Mouse (Mus musculus) forebrain, embryonic 11.5 days (tissue): Measurements from ENCODE around the gene Prkcsh. TPM values are rescaled to one million over a fixed set of nuclear protein-coding genes. Genes with fewer than 3 reads are reported as not detected.
A peak's percentile ranks its signal among the peaks of the same experiment; 100 is the strongest.

Experiments
- ATAC-seq: fragments of 200-750 bp; cut with Nextera tagmentation; replicated peaks from 2 replicates; pipeline ENCODE4 v1.8.0; 2017; ENCODE audit warnings: moderate TSS enrichment; ENCODE audit not compliant: low FRiP score
- DNase-seq: peaks from one replicate; pipeline ENCODE4 v3.0.0-alpha.2; 2017; ENCODE audit warnings: low spot score
- H3K27ac ChIP-seq: fragments of 300-500 bp; sonication (generic); 2 replicates; pipeline ENCODE4 v1.5.1; 2014; ENCODE audit warnings: low read depth, low read length
- H3K27me3 ChIP-seq: fragments of 300-500 bp; sonication (generic); 2 replicates; pipeline ENCODE4 v1.6.1; 2014; ENCODE audit warnings: mild to moderate bottlenecking, low read length, mixed read lengths; ENCODE audit not compliant: control insufficient read depth, insufficient read depth
- H3K36me3 ChIP-seq: fragments of 300-500 bp; sonication (generic); 2 replicates; pipeline ENCODE4 v1.6.1; 2014; ENCODE audit warnings: mild to moderate bottlenecking, low read length, moderate library complexity, mixed read lengths; ENCODE audit not compliant: control insufficient read depth, insufficient read depth
- H3K4me1 ChIP-seq: fragments of 300-500 bp; sonication (generic); replicated peaks from 2 replicates; pipeline ENCODE4 v1.6.1; 2014; ENCODE audit warnings: low read length, mixed read lengths; ENCODE audit not compliant: control insufficient read depth, insufficient read depth
- H3K4me2 ChIP-seq: fragments of 300-500 bp; sonication (generic); 2 replicates; pipeline ENCODE4 v1.6.1; 2014; ENCODE audit warnings: low read depth, mild to moderate bottlenecking, low read length, moderate library complexity, mixed read lengths; ENCODE audit not compliant: severe bottlenecking
- H3K4me3 ChIP-seq: fragments of 300-500 bp; sonication (generic); 2 replicates; pipeline ENCODE4 v1.5.1; 2014; ENCODE audit warnings: low read depth, low read length
- H3K9ac ChIP-seq: fragments of 300-500 bp; sonication (generic); 2 replicates; pipeline ENCODE4 v1.6.1; 2014; ENCODE audit warnings: low read length
- H3K9me3 ChIP-seq: fragments of 300-500 bp; sonication (generic); 2 replicates; pipeline ENCODE4 v1.6.1; 2016; ENCODE audit warnings: low read length, mixed read lengths; ENCODE audit not compliant: control insufficient read depth
- WGBS: fragments of 180-500 bp; shearing (Covaris S2); extraction: QIAGEN DNeasy Blood & Tissue Kit; methylation state at CpG from one replicate; pipeline ENCODE4 v1.1.7; 2014; 5-methylcytosine and 5-hydroxymethylcytosine counted together
- polyA plus RNA-seq: library from polyadenylated mRNA; unstranded; fragments of >200 nt; fragmentation: Nextera tagmentation; extraction: Ambion mirVana; gene quantifications from 2 replicates; pipeline ENCODE4 v1.2.1, GENCODE M21; 2014

Prkcsh gene
- polyA plus RNA-seq: 86.9 and 94.3 TPM in 2 replicates

DNA sequence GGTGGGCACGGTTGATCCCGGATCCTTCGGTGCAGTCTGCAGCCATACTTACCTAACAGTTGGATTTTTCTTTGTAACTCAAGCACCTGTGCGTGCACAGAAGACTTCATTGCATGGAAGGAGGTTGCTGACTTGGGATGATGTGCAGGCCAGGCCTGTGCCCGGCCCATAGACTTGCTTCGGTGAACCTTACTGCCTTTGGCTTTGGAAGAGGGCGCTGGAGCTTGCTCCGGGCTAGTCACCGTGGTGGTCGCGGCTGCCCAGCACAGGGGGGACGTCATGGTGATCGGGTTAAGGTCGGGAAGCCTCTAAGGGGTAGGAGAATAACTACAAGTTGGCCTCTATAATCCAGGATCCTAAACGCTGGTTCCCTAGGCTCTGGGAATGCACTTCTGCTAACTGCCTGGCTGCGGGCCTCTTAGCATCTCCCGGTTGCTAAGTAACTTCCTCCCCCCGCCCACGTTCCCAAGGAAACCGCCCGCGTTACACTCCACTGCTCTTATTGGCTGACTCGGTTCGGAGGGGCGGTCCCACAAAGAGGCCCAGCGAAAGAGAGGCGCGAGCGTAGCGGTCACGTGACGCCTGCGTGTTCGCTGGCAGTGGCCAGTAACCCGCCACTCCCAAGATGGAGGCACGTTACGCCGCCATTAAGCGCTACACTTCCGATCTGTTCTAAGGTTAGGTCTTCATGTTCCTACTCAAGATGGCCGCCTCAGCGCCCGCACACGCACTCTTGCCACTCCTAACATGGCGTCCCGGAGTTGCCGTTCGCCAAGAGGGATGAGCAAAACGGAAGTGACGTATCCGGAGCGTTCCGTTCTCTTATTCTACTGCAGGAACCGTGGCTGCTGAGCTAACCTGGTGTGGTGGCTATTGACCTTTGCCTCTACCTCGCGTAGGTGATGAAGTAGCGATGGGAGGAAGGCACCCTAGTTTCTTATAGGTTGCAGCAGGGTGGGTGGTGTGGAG lies at the start of gene Prkcsh, which contains the start of gene Ccdc151:
Gene Prkcsh (plus strand): TSS at position 613 of the 969 bp plus-strand sequence.
Gene Ccdc151 (minus strand): TSS at position 441 of the 969 bp plus-strand sequence.
- H3K4me3 ChIP-seq: peak within 1 kb of the TSS; percentile 63
- H3K27me3 ChIP-seq: no peaks in the 10 kb centered on the region
- 0 out of 2 replicates have a peak within 1 kb of the TSS, but pooled peaks have one; percentile 59 for H3K27ac ChIP-seq
- no peaks in the 10 kb centered on the region; the same call in 1 of the 2 replicates for H3K36me3 ChIP-seq
- H3K9me3 ChIP-seq: no peaks in the 10 kb centered on the region
- H3K4me1 ChIP-seq: peaks cover 12% of the 10 kb centered on the region
- WGBS: 5% methylated on average over 57 of the region's 57 CpGs
- H3K9ac ChIP-seq: peak within 1 kb of the TSS; percentile 65
- ATAC-seq (peak; percentile 99), DNase-seq (peak; percentile 99)
- peak within 1 kb of the TSS; percentile 80 for H3K4me2 ChIP-seq

DNA sequence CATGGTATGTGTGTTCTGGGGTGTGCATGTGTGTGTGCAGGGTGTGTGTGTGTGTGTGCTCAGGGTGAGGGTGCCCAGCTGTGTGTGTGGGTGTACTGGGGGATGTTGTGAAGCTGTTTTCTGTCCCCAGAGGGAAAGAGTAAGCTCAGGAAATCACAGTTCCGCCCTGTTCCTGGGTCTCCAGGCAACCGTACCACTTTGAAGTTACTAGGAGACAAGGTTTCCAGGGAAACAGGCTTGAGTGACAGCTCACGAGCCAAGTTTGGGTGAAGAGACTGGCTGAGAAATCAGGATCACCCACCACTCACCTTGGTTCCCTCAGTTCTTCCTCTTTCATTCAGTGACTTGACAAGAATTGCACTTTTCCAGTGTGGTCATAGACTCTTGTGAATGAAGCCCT lies 49.0 kb upstream of the Prkcsh start:
- Histone ChIP-seq H3K36me3 (no peaks in the 10 kb centered on the region), H3K27me3 (no peaks in the 10 kb centered on the region), H3K4me3 (no peak overlapping the region), H3K27ac (no peak overlapping the region), H3K4me1 (peaks cover 6% of the 10 kb centered on the region; the same call in 1 of the 2 replicates), H3K9me3 (no peaks in the 10 kb centered on the region), H3K4me2 (no peak overlapping the region), H3K9ac (no peak overlapping the region)
- DNase-seq (no peak), ATAC-seq (no peak)
- 11% methylated on average over 3 of the region's 3 CpGs for WGBS

DNA sequence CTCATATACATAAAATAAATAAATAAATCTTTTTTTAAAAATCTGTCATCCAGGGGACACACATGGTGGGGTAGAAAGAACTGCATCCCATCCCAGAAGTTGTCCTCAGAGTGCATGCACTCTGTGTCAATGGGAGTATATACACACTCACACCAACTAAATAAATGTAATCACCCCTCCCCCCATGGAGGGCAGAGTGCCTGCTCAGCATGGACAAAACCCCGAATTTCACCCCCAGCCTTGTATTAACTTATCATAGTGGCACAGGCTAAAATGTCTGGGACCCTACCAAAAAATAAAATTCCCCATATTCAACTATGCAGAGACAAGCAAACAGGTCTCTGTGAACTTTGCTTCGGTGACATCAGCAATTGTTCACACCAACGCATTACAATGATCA lies 48.0 kb upstream of the Prkcsh start:
- Histone ChIP-seq H3K9ac (no peak overlapping the region), H3K4me1 (peaks cover 6% of the 10 kb centered on the region; the same call in 1 of the 2 replicates), H3K36me3 (no peaks in the 10 kb centered on the region), H3K4me3 (no peak overlapping the region), H3K9me3 (no peaks in the 10 kb centered on the region), H3K27ac (no peak overlapping the region), H3K4me2 (peak overlapping the region; percentile 61; the same call in 1 of the 2 replicates), H3K27me3 (peaks cover 4% of the 10 kb centered on the region)
- ATAC-seq: no peak
- WGBS: 80% methylated on average over 3 of the region's 3 CpGs
- DNase-seq: no peak

DNA sequence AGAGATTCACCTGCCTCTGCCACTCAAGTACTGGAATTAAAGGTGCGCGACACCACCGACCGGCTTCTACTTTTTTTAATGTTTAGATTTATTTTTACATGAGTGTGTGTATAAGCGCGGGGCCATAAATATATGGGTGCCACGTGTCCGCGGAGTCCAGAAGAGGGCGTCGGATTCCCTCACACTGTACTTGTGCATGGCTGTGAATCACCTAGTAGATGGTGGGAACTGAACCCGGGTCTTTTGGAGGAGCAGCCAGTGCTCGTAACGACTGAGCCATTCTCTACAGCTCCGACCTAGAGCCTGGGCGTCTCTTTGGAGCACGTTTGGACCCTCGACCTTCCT lies 47.4 kb upstream of the Prkcsh start:
- Histone ChIP-seq H3K27me3 (peaks cover 7% of the 10 kb centered on the region), H3K9ac (peak overlapping the region; percentile 89), H3K9me3 (no peaks in the 10 kb centered on the region), H3K4me2 (peak overlapping the region; percentile 61), H3K27ac (peak overlapping the region; percentile 80; the same call in 1 of the 2 replicates), H3K4me3 (peak overlapping the region; percentile 73), H3K36me3 (no peaks in the 10 kb centered on the region), H3K4me1 (peaks cover 6% of the 10 kb centered on the region; the same call in 1 of the 2 replicates)
- 2% methylated on average over 18 of the region's 18 CpGs for WGBS
- peak; percentile 66 for ATAC-seq
- no peak for DNase-seq

DNA sequence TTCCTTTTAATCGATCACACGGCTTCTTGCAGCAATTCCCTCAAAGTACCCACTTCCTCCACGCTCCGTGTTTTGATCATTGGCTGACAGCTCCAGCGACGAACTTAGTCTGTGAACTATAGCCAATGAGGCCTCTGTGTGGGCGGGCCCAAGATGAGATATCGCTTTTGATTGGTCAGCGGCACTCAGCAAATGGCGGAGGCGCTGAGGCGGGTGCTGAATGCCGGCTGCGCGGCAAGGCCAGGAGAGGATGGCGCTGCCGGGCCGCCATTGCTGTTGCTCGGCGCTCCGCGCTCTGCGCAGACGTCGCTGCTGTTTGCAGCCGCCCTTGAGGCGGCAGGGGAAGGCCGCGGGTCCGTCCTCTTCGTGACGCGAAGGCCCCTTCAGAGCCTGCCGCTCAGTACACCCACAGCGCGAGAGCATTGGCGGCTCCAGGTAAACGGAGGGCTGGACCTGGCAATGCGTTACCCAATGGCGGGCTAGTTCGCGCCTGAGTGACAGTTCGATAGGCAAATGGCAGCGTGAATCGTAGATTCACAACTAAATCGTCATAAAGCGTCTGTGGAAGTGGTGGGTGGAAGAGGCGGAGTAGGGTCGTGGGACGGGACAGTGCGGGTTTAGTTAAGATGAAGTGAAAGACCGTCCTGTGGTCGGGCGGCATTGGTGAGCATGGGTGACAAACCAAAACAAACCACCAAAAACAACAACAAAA lies 46.9 kb upstream of the Prkcsh start, which contains the start of gene Swsap1:
Gene Swsap1 (plus strand): TSS at position 186 of the 712 bp plus-strand sequence.
- Histone ChIP-seq H3K4me1 (peaks cover 6% of the 10 kb centered on the region; the same call in 1 of the 2 replicates), H3K27me3 (peaks cover 12% of the 10 kb centered on the region), H3K9me3 (no peaks in the 10 kb centered on the region), H3K4me3 (peak within 1 kb of the TSS; percentile 73), H3K27ac (peak within 1 kb of the TSS; percentile 80), H3K4me2 (peak within 1 kb of the TSS; percentile 61), H3K36me3 (no peaks in the 10 kb centered on the region), H3K9ac (peak within 1 kb of the TSS; percentile 89)
- DNase-seq (peak; percentile 96), ATAC-seq (peak; percentile 98)
- WGBS: under 1% methylated on average over 51 of the region's 54 CpGs

DNA sequence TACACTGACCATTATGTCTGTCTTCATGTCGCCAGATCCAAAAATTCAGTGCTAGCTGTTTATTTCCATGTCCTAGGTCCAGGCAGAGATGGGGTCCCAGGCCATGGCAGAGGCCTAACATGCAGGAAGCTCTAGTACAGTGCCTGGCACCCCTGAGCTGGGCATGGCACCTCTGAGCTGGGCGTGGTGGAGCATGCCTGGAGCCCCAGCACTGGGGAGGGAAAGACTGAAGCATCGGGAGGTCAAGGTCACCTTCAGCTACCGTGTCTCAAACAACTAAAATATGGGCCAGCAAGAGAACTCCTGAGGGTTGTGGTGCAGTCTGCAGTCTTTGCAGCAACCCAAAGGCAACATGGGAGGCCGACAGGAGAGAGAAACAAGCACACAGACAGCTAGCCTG lies 44.2 kb upstream of the Prkcsh start:
- peaks cover 38% of the 10 kb centered on the region for H3K27me3 ChIP-seq
- 85% methylated on average over 5 of the region's 5 CpGs for WGBS
- H3K36me3 ChIP-seq: no peaks in the 10 kb centered on the region
- no peak for ATAC-seq
- no peak overlapping the region for H3K9ac ChIP-seq
- no peak overlapping the region for H3K4me2 ChIP-seq
- no peak for DNase-seq
- no peak overlapping the region for H3K27ac ChIP-seq
- no peaks in the 10 kb centered on the region for H3K9me3 ChIP-seq
- H3K4me1 ChIP-seq: peaks cover 9% of the 10 kb centered on the region; the same call in 1 of the 2 replicates
- H3K4me3 ChIP-seq: no peak overlapping the region

DNA sequence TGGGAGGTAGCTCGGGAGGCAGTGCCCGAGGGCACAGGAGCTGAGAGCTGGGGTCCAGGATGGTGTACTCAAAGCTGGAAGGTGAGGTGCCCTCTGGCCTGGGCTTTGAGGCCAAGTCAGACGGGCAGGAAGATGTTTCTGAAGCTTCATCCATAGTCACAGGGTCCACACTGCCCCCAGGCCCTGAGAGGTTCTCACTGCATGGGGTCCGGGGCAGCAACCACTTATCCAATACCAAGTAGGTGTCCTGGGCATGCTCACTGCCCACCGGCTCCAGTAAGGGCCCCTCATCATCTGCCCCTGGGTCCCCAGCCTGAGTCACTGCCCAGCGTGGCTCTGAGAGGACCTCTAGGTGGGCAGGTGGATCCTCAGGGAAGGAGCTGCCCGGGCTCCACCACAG lies 43.4 kb upstream of the Prkcsh start:
- H3K4me1 ChIP-seq: peaks cover 9% of the 10 kb centered on the region; the same call in 1 of the 2 replicates
- H3K4me2 ChIP-seq: no peak overlapping the region
- no peaks in the 10 kb centered on the region for H3K9me3 ChIP-seq
- H3K27me3 ChIP-seq: peaks cover 45% of the 10 kb centered on the region
- no peaks in the 10 kb centered on the region for H3K36me3 ChIP-seq
- 88% methylated on average over 7 of the region's 7 CpGs for WGBS
- ATAC-seq: no peak
- H3K9ac ChIP-seq: no peak overlapping the region
- no peak overlapping the region for H3K4me3 ChIP-seq
- DNase-seq: no peak
- H3K27ac ChIP-seq: no peak overlapping the region

DNA sequence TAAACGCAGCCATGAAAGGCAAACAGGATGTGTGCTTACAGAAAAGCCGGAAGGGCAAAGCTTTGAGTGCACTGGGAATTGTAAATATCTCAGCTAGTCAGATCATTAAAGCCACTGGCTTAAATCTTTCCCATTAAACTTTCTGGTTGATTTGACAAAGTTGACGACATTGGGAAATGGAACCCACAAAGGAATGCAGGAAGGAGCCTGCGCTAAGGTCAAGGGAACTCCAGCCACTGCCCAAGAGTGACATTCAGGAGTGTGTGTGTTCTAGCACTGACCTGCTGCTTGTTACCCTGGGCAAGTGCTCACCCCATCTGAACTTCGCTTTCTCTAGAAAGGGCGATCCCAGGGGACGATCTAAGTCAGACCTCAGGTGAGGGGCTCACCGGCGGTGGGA lies 42.5 kb upstream of the Prkcsh start:
- H3K36me3 ChIP-seq: no peaks in the 10 kb centered on the region
- H3K4me2 ChIP-seq: 0 out of 2 replicates have a peak overlapping the region, but pooled peaks have one; percentile 12
- ATAC-seq (no peak), DNase-seq (no peak)
- peaks cover 45% of the 10 kb centered on the region for H3K27me3 ChIP-seq
- H3K9ac ChIP-seq: no peak overlapping the region
- H3K27ac ChIP-seq: no peak overlapping the region
- WGBS: 54% methylated on average over 9 of the region's 9 CpGs
- no peak overlapping the region; the same call in 1 of the 2 replicates for H3K4me3 ChIP-seq
- peaks cover 9% of the 10 kb centered on the region; the same call in 1 of the 2 replicates for H3K4me1 ChIP-seq
- H3K9me3 ChIP-seq: no peaks in the 10 kb centered on the region
